Mouse (Mus musculus) forebrain, embryonic 13.5 days (tissue): ENCODE measurements at regions not wholly inside any gene's neighbourhood (a gene's known extent, or its start where the extent isn't known, plus 50 kb on each side); places are given as distances from the start of the nearest gene placed in this dataset.
"Not testable (repeated sequence)": the region's sequence is repeated elsewhere in the genome, so short reads cannot be mapped to it uniquely, and the experiment has no call there.

Experiments
- ATAC-seq: fragments of 200-750 bp; cut with Nextera tagmentation; 2 replicates; pipeline ENCODE4 v1.8.0; 2017
- H3K27ac ChIP-seq: fragments of 300-500 bp; sonication (generic); 2 replicates; pipeline ENCODE4 v1.5.1; 2015; ENCODE audit warnings: inconsistent platforms, mild to moderate bottlenecking, moderate library complexity
- H3K27me3 ChIP-seq: fragments of 300-500 bp; sonication (generic); 2 replicates; pipeline ENCODE4 v1.6.1; 2015; ENCODE audit warnings: mild to moderate bottlenecking, inconsistent platforms
- H3K36me3 ChIP-seq: fragments of 300-500 bp; sonication (generic); 2 replicates; pipeline ENCODE4 v1.6.1; 2015; ENCODE audit warnings: mild to moderate bottlenecking, inconsistent platforms; ENCODE audit not compliant: poor library complexity, severe bottlenecking
- H3K4me1 ChIP-seq: fragments of 300-500 bp; sonication (generic); 2 replicates; pipeline ENCODE4 v1.6.1; 2015; ENCODE audit warnings: inconsistent platforms
- H3K4me2 ChIP-seq: fragments of 300-500 bp; sonication (generic); 2 replicates; pipeline ENCODE4 v1.6.1; 2015; ENCODE audit warnings: inconsistent platforms, mild to moderate bottlenecking, moderate library complexity
- H3K4me3 ChIP-seq: fragments of 300-500 bp; sonication (generic); 2 replicates; pipeline ENCODE4 v1.5.1; 2015; ENCODE audit warnings: mild to moderate bottlenecking, inconsistent platforms
- H3K9ac ChIP-seq: fragments of 300-500 bp; sonication (generic); 2 replicates; pipeline ENCODE4 v1.6.1; 2015; ENCODE audit warnings: mild to moderate bottlenecking, inconsistent platforms
- H3K9me3 ChIP-seq: fragments of 300-500 bp; sonication (generic); replicated peaks from 2 replicates; pipeline ENCODE4 v1.6.1; 2016; ENCODE audit warnings: inconsistent platforms
- WGBS: fragments of 180-500 bp; shearing (Covaris S2); methylation state at CpG from one replicate; pipeline ENCODE4 v1.1.7; 2015; 5-methylcytosine and 5-hydroxymethylcytosine counted together

- H3K9me3 ChIP-seq, result no peaks in the 10 kb centered on the region; the same call in 1 of the 2 replicates
- no peaks in the 10 kb centered on the region for H3K4me1 ChIP-seq
- H3K4me3 ChIP-seq, result no peak overlapping the region
- no peak overlapping the region for H3K27ac ChIP-seq
- ATAC-seq, result no peak
- no peaks in the 10 kb centered on the region for H3K36me3 ChIP-seq
- 92% methylated on average over 5 of the region's 5 CpGs for WGBS
- no peaks in the 10 kb centered on the region for H3K27me3 ChIP-seq
- H3K9ac ChIP-seq, result no peak overlapping the region
- no peak overlapping the region for H3K4me2 ChIP-seq
These were observed 438.4 kb upstream of the Jmjd1c start for GRCm38 (mm10) chr10:66657520-66657919.

- Histone ChIP-seq H3K9me3 (peaks cover 6% of the 10 kb centered on the region), H3K27ac (no peak overlapping the region), H3K4me1 (no peaks in the 10 kb centered on the region), H3K4me3 (no peak overlapping the region), H3K4me2 (no peak overlapping the region), H3K27me3 (no peaks in the 10 kb centered on the region), H3K36me3 (no peaks in the 10 kb centered on the region), H3K9ac (no peak overlapping the region)
- ATAC-seq, result no peak
- 94% methylated on average over 6 of the region's 6 CpGs for WGBS
These were observed 412.8 kb upstream of the Jmjd1c start for GRCm38 (mm10) chr10:66683160-66683559.

DNA sequence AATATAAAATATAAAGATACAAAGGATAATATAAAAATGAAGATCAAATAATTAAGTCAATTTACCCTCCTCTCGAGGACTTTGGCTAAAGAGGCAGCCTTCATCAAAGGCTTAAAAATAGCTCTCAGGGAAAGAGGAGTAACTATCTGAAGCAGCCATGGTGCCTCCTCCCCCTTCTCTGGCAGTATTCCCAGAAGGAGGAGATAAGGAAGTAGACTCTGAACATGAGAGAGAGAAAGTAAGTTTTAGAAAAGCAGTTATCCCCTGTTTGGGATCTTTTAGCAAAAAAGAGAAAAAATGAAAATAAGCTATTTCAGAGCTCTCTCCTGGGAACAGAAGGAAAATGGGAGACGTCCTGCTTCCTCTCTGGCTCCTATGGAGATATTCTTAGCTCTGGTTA lies 406.7 kb upstream of the Jmjd1c start:
- not testable (repeated sequence) for H3K27ac ChIP-seq, H3K4me1 ChIP-seq, H3K9ac ChIP-seq, H3K27me3 ChIP-seq, H3K36me3 ChIP-seq, ATAC-seq, H3K4me2 ChIP-seq, H3K4me3 ChIP-seq
- peaks cover 18% of the 10 kb centered on the region for H3K9me3 ChIP-seq
- WGBS, result 73% methylated on average over 2 of the region's 2 CpGs

DNA sequence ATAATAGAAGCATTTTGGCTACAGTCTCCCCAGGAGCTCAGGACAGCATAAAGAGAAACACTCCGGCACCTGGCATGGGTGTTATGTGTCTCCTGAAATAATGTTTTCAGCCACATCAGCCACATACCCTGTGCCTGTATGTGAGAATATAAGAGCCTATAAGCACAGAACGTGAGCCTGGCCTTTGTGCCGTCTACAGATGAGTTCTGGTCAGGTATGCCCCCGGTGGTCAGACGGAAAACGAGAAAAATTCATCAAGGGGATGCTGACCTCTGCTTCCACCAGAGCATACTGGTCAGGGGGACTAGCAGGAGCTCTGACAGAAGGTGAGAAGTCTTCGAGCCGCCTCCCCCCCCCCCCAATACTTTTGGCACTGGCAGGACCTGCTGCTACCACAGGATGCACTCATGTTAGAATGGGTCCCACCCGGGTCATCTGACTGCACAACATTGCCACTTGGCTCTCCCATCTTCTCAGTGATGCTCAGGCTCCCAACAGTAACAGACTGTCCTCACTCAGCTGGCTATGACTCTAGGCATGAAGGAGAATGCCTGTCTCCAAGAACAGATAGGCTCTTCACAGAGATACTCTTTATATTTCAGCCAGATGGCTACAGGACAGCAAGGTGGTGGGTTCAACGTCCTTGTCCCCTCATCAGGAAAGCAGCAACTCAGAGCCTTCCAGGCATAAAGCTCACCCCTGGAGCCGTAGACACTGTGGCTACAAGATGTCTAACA lies 401.2 kb upstream of the Jmjd1c start:
- WGBS, result 87% methylated on average over 11 of the region's 11 CpGs
- Histone ChIP-seq H3K27me3 (no peaks in the 10 kb centered on the region), H3K4me2 (no peak overlapping the region), H3K27ac (no peak overlapping the region), H3K9me3 (0 out of 2 replicates have a peak, but pooled peaks cover 2% of the 10 kb centered on the region), H3K4me1 (no peaks in the 10 kb centered on the region), H3K36me3 (no peaks in the 10 kb centered on the region), H3K4me3 (no peak overlapping the region), H3K9ac (no peak overlapping the region)
- ATAC-seq, result no peak

GRCm38 (mm10) chr10:66714926-66715325 lies 381.0 kb upstream of the Jmjd1c start:
- H3K36me3 ChIP-seq, H3K4me2 ChIP-seq, H3K9ac ChIP-seq, H3K27me3 ChIP-seq, H3K9me3 ChIP-seq, H3K4me3 ChIP-seq, ATAC-seq, H3K27ac ChIP-seq, H3K4me1 ChIP-seq: not testable (repeated sequence)
- WGBS, result 93% methylated on average over 9 of the region's 9 CpGs

GRCm38 (mm10) chr10:66717909-66718308 lies 378.0 kb upstream of the Jmjd1c start:
- Histone ChIP-seq H3K27me3 (no peaks in the 10 kb centered on the region), H3K4me1 (no peaks in the 10 kb centered on the region), H3K36me3 (no peaks in the 10 kb centered on the region), H3K9me3 (peaks cover 6% of the 10 kb centered on the region; the same call in 1 of the 2 replicates), H3K27ac (no peak overlapping the region), H3K9ac (no peak overlapping the region), H3K4me2 (no peak overlapping the region), H3K4me3 (no peak overlapping the region)
- ATAC-seq, result no peak
- 85% methylated on average over 7 of the region's 7 CpGs for WGBS

GRCm38 (mm10) chr10:66719796-66720195 lies 376.1 kb upstream of the Jmjd1c start:
- ATAC-seq, result no peak
- Histone ChIP-seq H3K4me3 (no peak overlapping the region), H3K4me2 (no peak overlapping the region), H3K9me3 (peaks cover 6% of the 10 kb centered on the region; the same call in 1 of the 2 replicates), H3K9ac (no peak overlapping the region), H3K27me3 (no peaks in the 10 kb centered on the region), H3K27ac (no peak overlapping the region), H3K4me1 (no peaks in the 10 kb centered on the region), H3K36me3 (no peaks in the 10 kb centered on the region)
- 92% methylated on average over 11 of the region's 11 CpGs for WGBS

DNA sequence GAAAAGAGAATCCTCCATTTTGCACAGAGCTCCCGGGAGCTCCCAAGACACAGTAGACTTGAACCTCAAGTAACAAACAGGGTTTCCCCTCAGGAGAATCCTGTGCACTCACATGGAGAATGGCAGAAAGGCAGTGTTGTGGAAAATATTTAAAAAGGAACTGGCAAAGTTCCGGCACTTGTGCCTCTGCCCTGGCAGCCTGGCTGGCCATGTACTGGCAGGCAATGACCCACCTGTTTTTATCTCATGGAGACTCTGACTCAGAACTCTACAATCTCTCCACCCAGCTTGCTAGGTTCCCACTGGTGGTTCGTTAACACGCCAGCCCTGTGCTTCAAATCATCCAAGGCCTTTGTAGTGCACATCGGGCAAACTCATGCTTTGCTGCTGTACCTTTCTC lies 362.3 kb upstream of the Jmjd1c start:
- Histone ChIP-seq H3K9ac (no peak overlapping the region), H3K4me2 (no peak overlapping the region), H3K36me3 (no peaks in the 10 kb centered on the region), H3K27ac (no peak overlapping the region), H3K4me1 (no peaks in the 10 kb centered on the region), H3K9me3 (no peaks in the 10 kb centered on the region; the same call in 1 of the 2 replicates), H3K27me3 (no peaks in the 10 kb centered on the region), H3K4me3 (no peak overlapping the region)
- no peak for ATAC-seq
- WGBS, result 87% methylated on average over 5 of the region's 5 CpGs

DNA sequence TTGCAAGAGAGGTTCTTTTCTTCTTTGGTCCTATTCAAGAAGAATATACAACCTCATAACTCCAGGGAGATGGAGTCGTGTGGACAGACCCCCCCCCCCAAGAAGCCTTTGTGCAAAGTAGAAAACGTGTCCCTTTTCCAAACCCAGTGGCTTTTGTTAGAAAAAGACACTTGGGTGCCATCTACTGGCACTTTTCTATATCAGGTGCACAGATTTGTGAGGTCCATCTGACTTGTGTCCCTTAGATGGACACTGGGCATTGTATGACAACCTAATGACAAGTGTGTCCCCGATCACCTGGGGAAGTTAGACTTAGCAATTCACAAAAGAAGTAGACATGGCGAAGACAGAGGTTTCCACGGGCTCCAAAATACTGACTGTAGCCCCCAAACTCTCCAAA lies 361.1 kb upstream of the Jmjd1c start:
- Histone ChIP-seq H3K4me3 (no peak overlapping the region), H3K9ac (no peak overlapping the region), H3K36me3 (no peaks in the 10 kb centered on the region), H3K27me3 (no peaks in the 10 kb centered on the region), H3K9me3 (no peaks in the 10 kb centered on the region; the same call in 1 of the 2 replicates), H3K4me1 (no peaks in the 10 kb centered on the region), H3K4me2 (no peak overlapping the region), H3K27ac (no peak overlapping the region)
- no peak for ATAC-seq
- 66% methylated on average over 5 of the region's 5 CpGs for WGBS

DNA sequence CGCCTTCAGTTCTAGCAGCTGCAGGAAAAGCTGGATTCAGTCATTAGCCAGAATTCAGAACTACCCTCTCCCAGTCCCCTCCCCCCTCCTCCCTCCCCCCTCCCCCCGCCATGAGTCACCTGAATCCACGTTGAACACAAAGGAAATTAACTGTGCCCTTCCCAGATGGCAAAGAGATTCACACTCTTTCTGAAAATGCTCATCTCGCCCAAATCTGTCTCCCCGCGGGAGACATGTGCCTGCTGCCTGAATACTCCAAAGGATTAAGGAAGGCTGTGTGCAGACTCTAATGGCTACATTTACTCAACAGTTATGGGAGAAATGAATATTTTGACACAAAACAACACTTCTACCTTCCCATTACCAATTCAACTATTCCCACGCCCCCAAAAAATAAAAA lies 356.9 kb upstream of the Jmjd1c start:
- no peak for ATAC-seq
- H3K9ac ChIP-seq, result no peak overlapping the region
- no peaks in the 10 kb centered on the region for H3K27me3 ChIP-seq
- no peaks in the 10 kb centered on the region for H3K36me3 ChIP-seq
- no peaks in the 10 kb centered on the region for H3K9me3 ChIP-seq
- H3K4me1 ChIP-seq, result 0 out of 2 replicates have a peak, but pooled peaks cover 2% of the 10 kb centered on the region
- H3K4me3 ChIP-seq, result no peak overlapping the region
- 72% methylated on average over 6 of the region's 7 CpGs for WGBS
- no peak overlapping the region for H3K4me2 ChIP-seq
- no peak overlapping the region for H3K27ac ChIP-seq

DNA sequence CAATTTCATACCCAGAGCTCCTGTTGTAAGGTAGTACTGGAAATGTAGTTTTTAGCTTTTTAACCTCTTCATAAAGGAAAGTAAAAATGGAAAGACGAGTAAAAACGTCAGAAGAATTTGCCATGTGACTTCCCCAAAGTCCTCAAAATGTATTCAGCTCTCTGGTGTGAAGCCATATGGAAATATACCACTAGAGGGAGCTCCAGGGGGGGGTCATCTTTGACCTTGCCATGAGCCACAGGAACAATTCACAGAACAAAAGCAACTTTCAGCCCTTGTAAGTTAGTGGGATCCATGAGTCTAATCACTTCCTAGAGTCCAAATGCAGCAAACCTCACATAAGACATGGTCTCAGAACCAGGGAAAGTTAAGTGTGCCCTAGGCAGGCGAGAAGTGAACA lies 354.1 kb upstream of the Jmjd1c start:
- WGBS, result 72% methylated on average over 3 of the region's 3 CpGs
- Histone ChIP-seq H3K4me3 (no peak overlapping the region), H3K27me3 (no peaks in the 10 kb centered on the region), H3K36me3 (no peaks in the 10 kb centered on the region), H3K4me1 (0 out of 2 replicates have a peak, but pooled peaks cover 2% of the 10 kb centered on the region), H3K4me2 (no peak overlapping the region), H3K27ac (no peak overlapping the region), H3K9ac (no peak overlapping the region), H3K9me3 (no peaks in the 10 kb centered on the region)
- no peak for ATAC-seq

DNA sequence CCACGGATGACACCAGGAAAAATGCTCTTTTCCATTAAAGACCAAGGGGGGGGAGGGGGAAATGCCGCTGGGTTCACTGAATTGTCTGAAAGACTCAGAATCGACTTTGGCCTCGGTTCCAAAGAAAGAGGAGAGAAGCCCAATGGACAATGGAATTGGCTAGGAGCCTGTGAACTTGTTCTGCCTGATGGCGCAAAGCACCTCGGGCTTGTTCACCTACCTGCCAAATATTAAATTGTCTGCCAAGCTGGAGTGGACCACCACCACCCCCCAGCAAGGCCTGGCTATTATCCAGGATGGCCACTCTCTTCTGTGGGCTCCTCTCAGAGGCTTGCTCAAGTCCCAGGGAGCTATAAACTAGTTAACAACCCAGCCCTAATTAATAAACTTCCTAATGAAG lies 352.7 kb upstream of the Jmjd1c start:
- no peaks in the 10 kb centered on the region for H3K9me3 ChIP-seq
- no peaks in the 10 kb centered on the region for H3K36me3 ChIP-seq
- no peaks in the 10 kb centered on the region for H3K27me3 ChIP-seq
- 0 out of 2 replicates have a peak, but pooled peaks cover 2% of the 10 kb centered on the region for H3K4me1 ChIP-seq
- peak; percentile 41; the same call in 1 of the 2 replicates for ATAC-seq
- 72% methylated on average over 6 of the region's 6 CpGs for WGBS
- H3K9ac ChIP-seq, result no peak overlapping the region
- H3K27ac ChIP-seq, result no peak overlapping the region
- H3K4me2 ChIP-seq, result no peak overlapping the region
- no peak overlapping the region for H3K4me3 ChIP-seq

DNA sequence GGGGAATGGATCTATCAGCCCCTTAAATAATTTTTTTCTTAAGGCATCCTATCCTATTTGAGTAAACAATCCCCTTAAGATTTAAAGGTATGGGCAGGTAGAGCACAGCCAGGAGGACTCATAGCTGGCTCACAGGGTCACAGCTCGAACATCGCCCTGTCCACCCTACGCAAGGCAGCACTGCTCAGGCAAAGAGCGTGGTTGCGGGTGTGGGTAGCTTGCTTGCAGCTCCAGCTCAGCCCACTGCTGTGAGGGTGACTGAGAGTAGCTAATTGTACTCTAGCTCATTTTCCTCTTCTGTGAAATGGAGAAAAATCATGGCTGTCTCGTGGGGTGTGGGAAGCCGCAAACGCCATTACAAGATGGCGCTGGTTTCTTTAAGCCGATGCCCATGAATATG lies 350.1 kb upstream of the Jmjd1c start:
- no peak overlapping the region for H3K27ac ChIP-seq
- no peak overlapping the region for H3K9ac ChIP-seq
- no peak overlapping the region for H3K4me3 ChIP-seq
- H3K27me3 ChIP-seq, result no peaks in the 10 kb centered on the region
- no peaks in the 10 kb centered on the region for H3K9me3 ChIP-seq
- 95% methylated on average over 10 of the region's 10 CpGs for WGBS
- H3K4me1 ChIP-seq, result 0 out of 2 replicates have a peak, but pooled peaks cover 2% of the 10 kb centered on the region
- H3K36me3 ChIP-seq, result no peaks in the 10 kb centered on the region
- no peak overlapping the region for H3K4me2 ChIP-seq
- ATAC-seq, result no peak
